Mouse (Mus musculus) E14TG2a.4 (cell line): ENCODE data around the gene Eya2.

Source experiments
- CTCF ChIP-seq: conservative IDR thresholded peaks from 2 replicates; pipeline ENCODE4 v1.5.1; 2014; ENCODE audit warnings: low read length
- NANOG ChIP-seq: IDR thresholded peaks from 2 replicates; pipeline ENCODE4 v1.6.1; 2014; ENCODE audit warnings: borderline replicate concordance, low read length, mixed read lengths
- POU5F1 ChIP-seq: IDR thresholded peaks from 2 replicates; pipeline ENCODE4 v1.6.1; 2014; ENCODE audit warnings: low read length, borderline replicate concordance

DNA sequence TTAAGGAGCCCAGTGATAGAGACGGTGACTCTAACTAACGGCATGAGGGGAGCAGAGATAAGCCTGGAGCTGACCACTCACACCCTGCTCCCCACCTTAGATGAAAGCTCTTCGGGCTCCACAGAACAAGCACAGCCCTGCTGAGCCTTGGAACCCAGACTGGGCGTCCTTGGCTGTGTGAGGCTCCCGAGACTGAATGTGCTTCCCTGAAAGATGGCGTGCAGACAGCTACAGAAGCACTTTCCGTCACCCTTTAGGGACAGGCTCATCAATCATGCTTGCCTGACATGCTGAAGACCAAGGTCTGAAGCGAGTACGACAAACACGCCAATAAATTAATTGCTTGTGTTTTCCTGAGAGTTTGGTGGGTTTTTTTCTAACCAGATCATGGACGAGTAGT lies 56.2 kb downstream of the Eya2 start:
- no peak for TF ChIP-seq CTCF
- no peak for TF ChIP-seq POU5F1
- TF ChIP-seq NANOG = no peak
